Mouse (Mus musculus) embryonic fibroblast, embryonic 13.5 days (primary cell): Measurements from ENCODE around the gene Cep55. TPM values are rescaled to one million over a fixed set of nuclear protein-coding genes. Genes with fewer than 3 reads are reported as not detected.
A peak's percentile ranks its signal among the peaks of the same experiment; 100 is the strongest.

Experiments
- H3K27ac ChIP-seq: 2 replicates; pipeline ENCODE4 v1.5.1; 2012; ENCODE audit warnings: low read length, control low read depth, inconsistent platforms; ENCODE audit not compliant: insufficient read depth
- H3K4me1 ChIP-seq: 2 replicates; pipeline ENCODE4 v1.6.1; 2011; ENCODE audit warnings: low read length; ENCODE audit not compliant: control insufficient read depth, insufficient read depth
- H3K4me3 ChIP-seq: 2 replicates; pipeline ENCODE4 v1.5.1; 2011; ENCODE audit warnings: mild to moderate bottlenecking, control low read depth, low read length; ENCODE audit not compliant: insufficient read depth
- CTCF ChIP-seq: IDR thresholded peaks from 2 replicates; pipeline ENCODE4 v1.5.1; 2011; ENCODE audit warnings: mild to moderate bottlenecking, control low read depth, low read length, moderate library complexity, borderline replicate concordance; ENCODE audit not compliant: insufficient read depth
- POLR2A ChIP-seq: IDR thresholded peaks from 2 replicates; pipeline ENCODE4 v1.6.1; 2011; ENCODE audit warnings: low read depth, mild to moderate bottlenecking, control low read depth, low read length, moderate library complexity
- polyA plus RNA-seq: library from polyadenylated mRNA; stranded (reverse); fragments of >200 nt; gene quantifications from 2 replicates; pipeline ENCODE4 v1.2.4, GENCODE M21; 2011; ENCODE audit warnings: low read depth; ENCODE audit not compliant: missing spikeins, insufficient read length

Gene Cep55
- polyA plus RNA-seq, 1 experiment: 24.0 TPM

GRCm38 (mm10) chr19:38063201-38063600 lies 8.4 kb downstream of the Cep55 start:
- Histone ChIP-seq H3K4me3 (no peak overlapping the region), H3K4me1 (no peaks in the 10 kb centered on the region), H3K27ac (no peak overlapping the region)
- TF ChIP-seq CTCF: no peak
- TF ChIP-seq POLR2A: no peak

- no peak overlapping the region for H3K27ac ChIP-seq
- TF ChIP-seq POLR2A (no peak), CTCF (no peak)
- H3K4me3 ChIP-seq: no peak overlapping the region
- H3K4me1 ChIP-seq: no peaks in the 10 kb centered on the region
Observed at GRCm38 (mm10) chr19:38064051-38064450, 9.2 kb downstream of the Cep55 start.

GRCm38 (mm10) chr19:38073226-38073625 lies 18.4 kb downstream of the Cep55 start:
- H3K4me3 ChIP-seq: no peak overlapping the region
- no peak overlapping the region for H3K27ac ChIP-seq
- no peaks in the 10 kb centered on the region for H3K4me1 ChIP-seq
- TF ChIP-seq CTCF (no peak), POLR2A (no peak)

- H3K27ac ChIP-seq: no peak overlapping the region
- TF ChIP-seq CTCF: no peak
- TF ChIP-seq POLR2A: no peak
- no peak overlapping the region for H3K4me3 ChIP-seq
- H3K4me1 ChIP-seq: no peaks in the 10 kb centered on the region
Observed at GRCm38 (mm10) chr19:38075051-38075450, 20.2 kb downstream of the Cep55 start.

- TF ChIP-seq POLR2A (no peak), CTCF (no peak)
- H3K27ac ChIP-seq: no peak overlapping the region
- no peak overlapping the region for H3K4me3 ChIP-seq
- no peaks in the 10 kb centered on the region for H3K4me1 ChIP-seq
Observed at GRCm38 (mm10) chr19:38076251-38076650, 21.4 kb downstream of the Cep55 start.

GRCm38 (mm10) chr19:38077851-38078540 lies 23.2 kb downstream of the Cep55 start:
- no peak overlapping the region for H3K4me3 ChIP-seq
- peaks cover 4% of the 10 kb centered on the region for H3K4me1 ChIP-seq
- H3K27ac ChIP-seq: no peak overlapping the region
- no peak for TF ChIP-seq CTCF
- TF ChIP-seq POLR2A: no peak

GRCm38 (mm10) chr19:38081361-38081760 lies 26.6 kb downstream of the Cep55 start:
- peaks cover 8% of the 10 kb centered on the region for H3K4me1 ChIP-seq
- no peak for TF ChIP-seq POLR2A
- TF ChIP-seq CTCF: no peak
- no peak overlapping the region for H3K27ac ChIP-seq

GRCm38 (mm10) chr19:38082931-38083525 lies 28.2 kb downstream of the Cep55 start:
- Histone ChIP-seq H3K4me3 (no peak overlapping the region), H3K27ac (no peak overlapping the region), H3K4me1 (peaks cover 8% of the 10 kb centered on the region)
- TF ChIP-seq CTCF (no peak), POLR2A (no peak)

More at GRCm38 (mm10) chr19:38081361-38081760, 26.6 kb downstream of the Cep55 start:
- H3K4me3 ChIP-seq: no peak overlapping the region

GRCm38 (mm10) chr19:38085841-38086240 lies 31.0 kb downstream of the Cep55 start:
- H3K4me3 ChIP-seq: no peak overlapping the region
- H3K27ac ChIP-seq: no peak overlapping the region
- peaks cover 8% of the 10 kb centered on the region for H3K4me1 ChIP-seq
- no peak for TF ChIP-seq CTCF
- TF ChIP-seq POLR2A: no peak

GRCm38 (mm10) chr19:38086948-38087551 lies 32.2 kb downstream of the Cep55 start:
- Histone ChIP-seq H3K27ac (no peak overlapping the region), H3K4me3 (no peak overlapping the region), H3K4me1 (peaks cover 8% of the 10 kb centered on the region)
- no peak for TF ChIP-seq POLR2A
- TF ChIP-seq CTCF: peak; percentile 32; the same call in 1 of the 2 replicates

- Histone ChIP-seq H3K4me1 (no peaks in the 10 kb centered on the region), H3K4me3 (no peak overlapping the region), H3K27ac (no peak overlapping the region)
- TF ChIP-seq CTCF (no peak), POLR2A (no peak)
Observed at GRCm38 (mm10) chr19:38089358-38089757, 34.5 kb downstream of the Cep55 start.
